Mouse (Mus musculus): ENCODE data around the gene Spats2l.

The Spats2l gene

GRCm38 (mm10) chr1:57824966-57825759 is 51.2 kb downstream of the Spats2l start:
- DNase-seq (ENCODE audit: low spot score), result no peak

- DNase-seq (ENCODE audit: low spot score), result no peak
Observed at GRCm38 (mm10) chr1:57826245-57826644, 52.3 kb downstream of the Spats2l start.

DNA sequence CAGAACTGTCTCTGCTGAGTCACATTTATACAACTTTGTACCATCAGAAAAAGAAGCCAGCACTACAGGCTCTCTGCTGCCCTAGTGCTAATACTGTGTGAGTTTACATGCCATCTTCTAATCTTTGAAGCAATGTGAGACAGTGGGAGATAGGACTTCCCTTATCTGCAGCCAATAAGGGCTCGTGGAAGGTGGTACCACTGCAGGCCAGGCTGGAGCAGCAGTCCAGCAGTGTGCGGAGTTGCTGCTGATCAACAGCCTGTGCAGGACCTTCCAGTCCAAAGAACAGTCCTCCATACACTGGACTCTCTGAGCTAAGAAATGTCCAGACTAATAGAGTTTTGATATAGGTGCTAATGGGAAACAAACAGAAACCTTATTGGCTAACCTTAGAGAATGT is 59.2 kb downstream of the Spats2l start:
- DNase-seq (ENCODE audit: low spot score), result no peak

DNA sequence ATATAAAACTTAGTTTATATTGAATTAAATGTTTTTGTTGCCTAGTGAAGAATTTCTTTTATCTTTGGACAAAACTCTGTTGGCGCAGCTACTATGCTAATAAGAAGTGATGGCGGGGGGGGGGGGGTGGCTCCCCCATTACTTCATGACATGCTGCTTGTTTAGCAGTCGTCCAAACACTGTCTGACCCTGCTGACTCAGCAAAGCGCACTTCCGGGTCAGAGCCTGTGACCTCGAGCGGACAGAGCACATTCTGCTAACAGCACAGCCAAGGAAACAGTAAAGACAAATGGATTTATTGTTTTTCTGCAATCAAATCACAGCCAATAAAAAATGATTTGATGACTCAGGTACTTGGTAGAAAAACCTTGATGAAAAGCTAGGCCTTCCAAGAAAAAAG is 61.2 kb downstream of the Spats2l start:
- no peak for DNase-seq (ENCODE audit: low spot score)

DNA sequence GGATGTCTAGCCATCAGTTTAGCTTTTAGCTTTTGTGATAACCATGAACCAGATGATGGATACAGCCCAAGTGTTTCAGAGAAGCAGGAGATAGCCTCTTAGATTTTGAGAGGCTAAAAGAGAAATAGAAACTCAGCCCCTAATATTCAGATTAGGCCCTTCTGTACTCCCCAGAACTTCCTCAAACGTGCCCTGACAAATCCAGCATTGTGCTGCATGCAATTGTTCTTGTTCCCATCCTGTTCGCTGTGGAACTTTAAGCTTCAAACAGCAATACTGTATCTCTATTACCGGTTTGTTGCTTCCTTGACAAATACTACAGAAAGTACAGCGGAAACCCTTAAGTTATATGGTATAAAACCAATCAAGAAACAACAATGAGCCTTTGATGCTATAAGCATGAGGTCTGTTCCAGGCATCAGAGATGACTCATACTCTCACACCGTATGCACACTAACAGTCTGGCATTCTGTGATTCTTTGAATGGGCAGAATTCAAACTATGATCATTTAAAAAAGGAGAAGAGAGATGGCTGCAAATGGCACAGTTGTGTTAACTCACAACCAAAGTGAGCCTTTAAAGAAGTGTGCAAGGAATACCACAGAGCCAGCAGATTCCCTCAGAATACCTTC is 62.8 kb downstream of the Spats2l start:
- DNase-seq (ENCODE audit: low spot score), result no peak

- no peak for DNase-seq (ENCODE audit: low spot score)
Observed at GRCm38 (mm10) chr1:57839863-57840262, 65.9 kb downstream of the Spats2l start.

DNA sequence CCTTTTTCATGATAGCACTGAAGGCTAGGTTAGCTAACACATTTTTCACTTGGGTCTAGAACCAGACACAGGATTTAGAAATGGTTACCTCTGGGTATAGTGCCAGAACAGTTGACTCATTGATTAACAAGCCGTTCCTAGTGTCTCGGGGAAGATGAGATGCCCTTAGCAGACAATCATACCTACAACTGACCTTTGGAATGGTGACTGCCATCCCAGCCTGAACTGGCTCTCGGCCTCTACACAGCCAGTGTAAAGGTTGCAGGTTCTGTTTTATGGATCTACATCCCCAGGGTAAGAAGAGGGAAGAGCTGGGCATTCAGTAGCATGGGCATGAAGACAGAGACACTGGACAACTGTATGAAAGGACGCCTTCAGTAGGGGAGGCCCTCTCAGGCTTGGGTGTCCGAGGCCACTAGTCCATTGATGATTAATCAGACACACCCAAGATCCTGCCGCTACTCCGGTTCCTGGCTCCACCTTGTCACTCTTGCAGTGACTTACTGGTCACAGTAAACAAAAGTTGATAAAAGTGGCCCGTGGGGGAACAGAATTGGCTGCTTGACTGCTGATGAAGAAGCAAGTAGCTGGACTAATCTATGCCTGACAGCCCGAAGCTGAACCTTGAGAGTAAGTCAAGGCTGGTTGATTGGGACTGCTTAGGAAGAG is 71.2 kb downstream of the Spats2l start:
- no peak for DNase-seq (ENCODE audit: low spot score)

- no peak for DNase-seq (ENCODE audit: low spot score)
Observed at GRCm38 (mm10) chr1:57846856-57847698, 73.1 kb downstream of the Spats2l start.

- DNase-seq (ENCODE audit: low spot score), result no peak
Observed at GRCm38 (mm10) chr1:57849087-57849486, 75.1 kb downstream of the Spats2l start.

DNA sequence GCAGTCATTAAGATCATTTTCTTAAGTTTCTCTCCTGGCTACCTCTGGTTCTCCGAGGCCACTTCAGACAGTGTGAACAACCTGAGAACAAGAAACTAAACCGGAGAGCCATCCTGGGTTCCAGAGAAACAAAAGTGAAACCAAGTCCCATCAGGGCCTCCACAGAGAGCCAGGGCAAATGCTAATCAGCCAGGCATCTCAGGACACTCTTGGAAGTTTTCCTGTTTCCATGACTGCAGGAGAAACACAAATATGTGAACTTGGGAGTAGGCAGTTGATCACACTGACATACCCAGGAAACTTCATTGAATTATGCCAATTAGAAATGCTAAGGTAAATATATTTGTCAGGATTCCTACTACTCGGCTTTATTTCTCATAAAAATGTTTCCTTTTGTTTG is 76.0 kb downstream of the Spats2l start:
- no peak for DNase-seq (ENCODE audit: low spot score)

GRCm38 (mm10) chr1:57851871-57852270 is 77.9 kb downstream of the Spats2l start:
- no peak for DNase-seq (ENCODE audit: low spot score)

DNA sequence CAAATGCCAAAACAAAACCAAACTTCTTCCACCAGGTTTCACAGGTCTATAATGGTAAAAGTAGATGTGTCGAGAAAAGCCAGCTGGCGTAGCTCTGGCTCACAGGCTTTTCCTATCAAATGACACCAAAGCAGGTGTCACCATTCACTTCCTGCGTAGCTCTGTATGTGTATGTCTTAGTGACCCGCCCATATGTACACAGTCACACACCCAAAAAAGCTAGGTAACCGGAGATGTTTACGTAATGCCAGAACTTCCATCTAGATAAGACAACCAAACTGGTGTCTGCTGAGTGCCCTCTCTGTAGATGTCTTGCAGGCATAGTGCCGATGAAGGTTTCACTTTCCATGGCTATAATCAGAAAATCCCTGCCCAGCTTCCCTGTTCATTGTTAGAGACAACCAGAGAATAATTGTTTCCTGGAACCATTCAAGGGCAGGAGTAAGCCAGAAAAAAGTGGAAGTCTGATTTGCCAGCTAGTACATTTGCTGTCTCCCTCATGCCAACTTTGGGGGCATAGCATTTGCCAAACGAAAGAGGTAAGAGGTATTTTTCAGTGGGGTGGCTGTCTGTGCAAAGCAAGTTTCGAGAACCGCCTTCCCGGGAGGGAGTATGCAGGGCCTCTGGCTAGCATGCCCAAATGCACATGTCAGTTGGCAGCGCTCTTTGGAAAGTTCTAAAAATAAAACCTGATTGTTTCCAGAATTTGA is 78.8 kb downstream of the Spats2l start:
- no peak for DNase-seq (ENCODE audit: low spot score)

- DNase-seq (ENCODE audit: low spot score), result no peak
Observed at GRCm38 (mm10) chr1:57857799-57858198, 83.8 kb downstream of the Spats2l start.

DNA sequence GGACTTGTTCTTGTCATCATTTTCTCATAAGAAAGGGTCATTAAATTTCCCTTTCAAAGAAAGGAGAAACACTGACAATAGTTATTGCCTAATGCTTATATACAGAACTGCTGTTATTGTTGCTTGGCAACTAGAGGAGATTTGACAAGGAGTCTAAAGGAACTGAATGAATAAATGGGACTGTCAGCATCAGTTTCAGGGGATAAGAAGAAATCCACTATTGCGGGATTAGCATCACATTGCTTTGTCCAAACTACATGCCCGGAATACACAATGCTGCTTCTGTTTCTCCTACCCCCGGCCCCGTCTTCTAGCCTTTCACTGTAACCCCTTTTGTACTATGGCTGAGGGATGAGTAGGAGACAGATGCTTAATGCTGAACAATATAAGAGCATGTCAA is 88.1 kb downstream of the Spats2l start:
- no peak for DNase-seq (ENCODE audit: low spot score)

GRCm38 (mm10) chr1:57868651-57869050 is 94.7 kb downstream of the Spats2l start:
- DNase-seq (ENCODE audit: low spot score), result no peak

DNA sequence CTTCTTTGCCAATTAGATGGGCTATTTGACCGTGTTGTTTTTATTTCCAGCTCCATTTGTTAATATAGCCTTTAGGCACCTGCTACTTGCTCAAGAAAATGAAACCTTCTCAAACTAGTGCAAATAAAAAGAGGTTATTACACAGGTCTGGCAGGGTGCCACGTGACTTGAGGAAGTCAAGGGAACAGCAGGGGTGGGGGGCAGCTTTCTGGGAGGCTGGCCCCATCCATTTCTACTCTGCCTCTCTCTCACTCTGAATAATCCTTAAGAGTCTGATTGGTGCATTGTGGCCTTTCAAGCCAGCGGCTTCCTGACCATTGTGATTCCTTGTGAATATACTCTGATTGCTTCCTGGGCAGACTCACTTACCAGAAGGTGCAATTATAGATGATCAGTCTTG is 98.0 kb downstream of the Spats2l start:
- DNase-seq (ENCODE audit: low spot score), result no peak

GRCm38 (mm10) chr1:57873996-57874395 is 100.0 kb downstream of the Spats2l start:
- DNase-seq (ENCODE audit: low spot score), result no peak

GRCm38 (mm10) chr1:57875109-57875508 is 101.1 kb downstream of the Spats2l start:
- DNase-seq (ENCODE audit: low spot score), result no peak

DNA sequence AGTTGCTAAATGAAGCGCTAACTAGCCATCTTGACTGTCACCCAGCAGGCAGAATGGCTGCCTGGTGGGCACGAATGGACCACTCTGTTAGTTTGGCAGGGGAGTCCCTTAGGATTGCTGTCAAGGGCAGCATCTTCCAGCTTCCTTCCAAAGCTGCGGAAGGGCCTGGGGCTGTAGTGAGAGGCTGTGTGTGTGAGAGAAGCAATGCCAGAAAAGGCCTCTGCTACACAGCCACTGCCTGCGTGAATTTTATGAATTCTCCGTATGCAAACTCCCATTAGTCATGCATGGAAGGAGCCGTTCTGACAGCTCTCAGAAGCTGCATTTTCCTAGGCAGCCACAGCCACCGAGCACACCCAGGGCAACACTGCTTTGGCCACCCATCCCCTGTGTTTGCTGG is 101.5 kb downstream of the Spats2l start:
- DNase-seq (ENCODE audit: low spot score), result no peak

DNA sequence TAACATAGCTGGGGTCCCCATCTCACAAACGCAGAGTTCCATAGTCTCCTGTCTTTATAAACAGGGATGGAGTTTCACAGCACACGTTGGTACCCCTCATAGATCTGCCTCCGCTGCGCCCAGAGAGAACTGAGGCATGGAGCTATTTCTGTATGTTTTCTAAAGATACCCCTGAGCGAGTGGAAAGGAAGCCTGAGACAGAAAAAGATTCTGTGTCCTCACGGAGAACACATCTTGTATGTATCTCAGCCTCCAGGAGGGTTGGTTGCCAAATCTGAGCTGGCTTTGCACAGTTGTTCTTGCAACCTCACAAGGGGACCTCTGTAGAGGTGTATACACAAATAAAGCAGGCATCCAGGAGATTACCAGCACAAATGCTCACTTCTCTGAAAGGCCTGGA is 105.0 kb downstream of the Spats2l start:
- no peak for DNase-seq (ENCODE audit: low spot score)

- DNase-seq (ENCODE audit: low spot score), result no peak
Observed at GRCm38 (mm10) chr1:57884867-57885266, 110.9 kb downstream of the Spats2l start.

GRCm38 (mm10) chr1:57889803-57890202 is 115.8 kb downstream of the Spats2l start:
- DNase-seq (ENCODE audit: low spot score), result no peak

Data from urinary bladder, postnatal 10 days (tissue).